Mouse (Mus musculus): ENCODE measurements around the gene Tbc1d30.

- TF ChIP-seq CTCF (IDR thresholded peaks at IDR 0.05; ENCODE audit: low read depth) = no peak
- no peak for TF ChIP-seq EP300 (IDR thresholded peaks at IDR 0.05; ENCODE audit: low read depth)
These were observed 113.7 kb downstream of the Tbc1d30 start for GRCm38 (mm10) chr10:121237377-121237776.

All from liver, embryonic 14.5 days (tissue).